Mouse (Mus musculus) embryo, embryonic 11 days (tissue): ENCODE results near the gene Poc5.

Experiments
- DNase-seq: peaks from one replicate; pipeline ENCODE4 v3.0.0-alpha.2; 2015

Poc5 gene

DNA sequence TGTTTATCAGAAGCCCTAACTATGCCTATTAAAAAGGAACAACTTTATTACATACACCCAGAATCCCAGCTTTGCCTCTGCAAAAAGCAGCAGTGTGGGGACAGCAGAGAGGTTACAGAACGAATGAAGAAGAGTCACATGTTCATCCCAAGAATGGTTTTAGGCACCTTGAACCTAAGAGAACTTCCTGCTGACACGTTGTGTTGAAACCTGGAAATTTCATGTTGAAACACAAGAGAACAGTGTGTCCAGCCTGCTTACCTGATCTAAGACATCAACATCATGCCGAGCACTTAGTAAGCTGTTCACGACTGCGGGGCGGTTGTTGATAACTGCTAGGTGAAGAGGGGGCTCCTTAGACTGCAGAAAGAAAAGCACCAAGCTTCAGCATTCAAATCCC is 44.9 kb downstream of the Poc5 start:
- no peak for DNase-seq

DNA sequence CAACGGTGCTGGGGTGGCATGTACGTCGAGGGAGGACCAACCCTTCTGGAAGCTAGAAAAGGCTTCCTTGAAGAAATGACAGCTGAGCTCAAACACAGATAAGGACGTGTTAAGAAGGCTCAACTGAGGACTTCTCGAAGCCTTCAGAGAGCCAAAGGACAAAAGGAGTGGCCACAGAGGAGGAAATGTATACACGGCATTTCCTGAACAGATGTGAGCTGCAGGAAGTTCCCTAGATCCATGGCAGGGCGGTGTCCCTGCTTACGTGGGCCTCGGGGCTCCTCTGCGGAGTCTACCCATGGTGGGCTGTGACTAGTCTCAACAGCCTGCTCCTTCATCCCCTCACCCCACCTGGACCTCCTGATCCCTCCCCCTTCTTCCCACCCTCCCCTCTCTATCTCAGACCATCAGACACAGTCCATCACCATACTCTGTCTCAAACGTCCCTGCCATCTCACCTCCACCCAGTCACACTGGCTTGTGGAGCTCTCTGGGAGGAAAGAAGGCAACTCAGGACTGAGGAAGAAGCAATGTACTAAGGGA is 45.6 kb downstream of the Poc5 start:
- DNase-seq: no peak

DNA sequence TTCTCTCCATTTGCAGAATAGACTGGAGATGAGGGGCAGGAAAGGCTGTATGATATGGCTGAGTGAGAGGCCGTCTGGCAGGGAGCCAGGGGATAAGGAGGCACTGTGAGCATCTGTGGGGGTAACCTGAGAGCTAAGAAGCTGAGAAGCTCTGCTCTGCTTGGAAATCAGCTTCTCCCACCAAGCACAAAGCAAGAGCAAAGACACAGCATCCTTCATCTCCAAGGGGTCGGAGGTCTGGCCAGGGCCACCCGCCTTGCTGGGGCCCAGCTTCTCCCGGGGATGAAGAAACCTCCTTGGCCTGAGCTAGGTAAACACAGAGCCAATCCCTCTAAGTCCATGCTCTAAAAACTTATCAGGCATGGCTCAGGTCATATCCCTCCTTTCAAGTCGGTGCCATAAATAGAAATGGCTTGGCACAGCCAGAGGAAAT is 46.8 kb downstream of the Poc5 start:
- peak; percentile 47 for DNase-seq

DNA sequence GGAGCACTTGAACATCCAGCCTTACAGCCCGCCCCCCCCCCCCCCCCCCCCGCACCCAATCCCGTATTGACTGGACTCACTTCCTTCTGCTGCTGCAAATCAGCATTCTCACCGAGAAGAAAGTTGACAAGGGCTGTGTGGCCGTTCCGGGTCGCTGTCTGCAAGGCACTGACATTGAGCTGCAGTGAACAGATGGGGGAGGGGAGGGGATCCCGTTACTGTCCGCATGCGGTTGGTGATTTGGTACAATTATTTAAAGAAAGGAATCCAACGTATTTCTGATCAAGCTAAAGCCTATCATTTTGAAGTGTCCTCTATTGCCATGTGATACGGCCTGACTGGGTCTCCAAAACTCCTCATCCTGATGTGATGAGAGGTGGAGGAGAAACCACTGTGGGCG is 47.7 kb downstream of the Poc5 start:
- peak; percentile 62 for DNase-seq

DNA sequence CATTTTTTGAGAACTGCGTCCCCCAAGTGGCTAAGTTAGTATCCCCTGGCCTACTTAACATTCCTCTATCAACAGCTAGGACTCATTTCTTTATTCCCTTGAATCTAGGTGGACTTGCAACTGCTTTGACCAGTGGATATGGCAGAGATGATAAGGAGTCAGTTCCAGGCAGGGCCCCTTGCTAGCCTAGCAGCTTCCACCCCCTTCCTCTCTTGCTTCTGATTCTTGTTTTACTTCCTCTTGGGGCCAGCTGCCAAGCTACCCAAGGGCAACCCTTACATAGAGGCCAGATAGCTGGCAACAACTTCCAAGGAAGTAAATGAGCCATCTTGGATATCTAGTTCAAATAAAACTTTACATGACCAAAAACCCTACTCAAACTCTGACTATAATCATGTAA is 48.8 kb downstream of the Poc5 start:
- DNase-seq: no peak

DNA sequence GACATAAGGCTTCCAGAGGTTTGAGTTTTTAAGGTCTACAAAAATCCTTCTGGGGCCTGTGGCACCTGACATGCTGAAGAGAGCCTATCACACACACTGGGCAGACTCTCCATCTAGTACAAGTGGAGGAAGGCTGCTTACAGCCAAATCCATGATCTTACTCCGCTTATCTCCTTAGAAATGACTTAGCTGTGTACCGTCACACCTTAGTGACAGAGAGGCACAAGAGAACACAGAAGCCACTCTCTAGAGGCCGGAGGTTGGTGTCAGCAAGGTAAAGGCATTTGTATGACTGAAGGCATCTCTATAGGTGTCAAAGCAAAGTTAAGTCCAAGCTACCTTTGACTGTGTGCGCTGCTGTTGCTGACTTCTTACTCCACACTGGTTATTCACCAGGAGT is 52.3 kb downstream of the Poc5 start:
- no peak for DNase-seq

- DNase-seq: no peak
Measured at GRCm38 (mm10) chr13:96450205-96450856, 62.2 kb downstream of the Poc5 start.

GRCm38 (mm10) chr13:96450869-96451268 is 62.8 kb downstream of the Poc5 start:
- DNase-seq: no peak

DNA sequence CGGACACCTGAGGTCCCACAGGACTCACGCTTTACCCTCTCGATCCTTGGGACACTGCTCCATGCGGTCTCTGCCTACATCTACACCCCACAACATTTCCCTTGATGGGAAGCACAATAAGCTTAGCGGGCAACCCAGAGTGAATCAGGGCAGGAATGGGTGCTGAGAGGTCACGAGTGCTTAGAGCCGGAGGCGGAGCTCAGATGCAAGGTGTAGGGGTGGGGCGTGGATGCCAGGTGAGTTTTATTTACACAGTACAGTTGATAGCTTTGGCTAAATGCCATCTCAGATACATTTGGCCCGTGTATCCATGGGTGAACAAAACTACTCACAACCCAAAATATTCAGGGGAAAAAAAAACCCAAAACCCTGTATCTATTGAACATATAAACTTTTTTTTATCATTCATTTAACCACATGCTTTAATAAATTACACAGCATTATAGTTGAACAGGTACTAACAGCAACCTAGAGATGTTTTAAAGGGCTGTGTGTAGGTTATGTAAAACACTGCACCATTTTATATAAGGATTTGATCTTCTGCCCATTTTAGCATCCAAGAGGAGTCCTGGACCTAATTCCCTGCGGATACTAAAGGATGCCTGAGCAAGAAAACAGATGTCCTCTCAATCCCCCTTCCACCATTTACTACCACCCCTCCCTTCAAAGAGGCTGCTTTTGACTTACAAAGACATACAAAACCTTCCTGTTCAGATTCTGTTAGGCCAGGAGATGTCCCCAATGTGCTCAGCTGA is 63.5 kb downstream of the Poc5 start:
- no peak for DNase-seq

- no peak for DNase-seq
Measured at GRCm38 (mm10) chr13:96452621-96453020, 64.5 kb downstream of the Poc5 start.

GRCm38 (mm10) chr13:96454288-96454687 is 66.2 kb downstream of the Poc5 start:
- no peak for DNase-seq

DNA sequence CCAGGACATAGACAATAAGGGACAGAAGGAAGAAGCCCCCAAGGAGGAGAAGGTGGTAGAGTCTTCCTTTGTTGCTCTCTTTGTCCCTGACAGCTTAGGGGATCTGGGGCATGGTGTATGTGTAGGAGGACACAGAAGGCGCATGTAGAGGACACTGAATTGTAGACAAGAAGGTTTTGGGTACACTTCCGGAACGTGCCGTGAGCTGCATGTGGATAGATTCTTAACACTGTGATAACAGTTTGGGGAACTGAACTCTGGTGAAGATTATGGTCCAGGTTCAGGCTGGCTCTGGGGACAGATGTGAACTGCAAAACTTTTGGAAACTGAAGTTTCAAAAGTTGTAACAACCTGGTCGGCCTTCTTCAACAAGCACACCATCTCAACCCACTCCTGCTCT is 69.5 kb downstream of the Poc5 start:
- no peak for DNase-seq

DNA sequence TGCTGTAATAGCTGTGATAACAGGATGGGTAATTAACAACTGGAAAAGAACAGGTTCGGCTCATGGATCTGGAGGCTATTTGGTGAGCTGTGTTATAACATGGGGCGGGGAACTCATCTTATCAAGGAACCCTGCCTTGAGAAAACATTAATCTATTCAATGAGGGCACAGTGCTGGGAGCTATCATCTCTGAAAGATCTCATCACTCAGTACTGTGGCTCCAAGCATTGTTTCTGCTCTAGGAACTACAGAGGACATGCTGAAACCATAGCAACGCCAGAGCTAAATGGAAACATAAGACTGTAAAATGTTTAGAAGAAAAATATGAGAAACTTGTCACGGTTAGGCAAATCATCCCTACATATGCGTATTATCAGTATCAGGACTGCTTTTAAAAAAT is 69.9 kb downstream of the Poc5 start:
- no peak for DNase-seq

- no peak for DNase-seq
Measured at GRCm38 (mm10) chr13:96458606-96459005, 70.5 kb downstream of the Poc5 start.

- no peak for DNase-seq
Measured at GRCm38 (mm10) chr13:96462644-96463043, 74.5 kb downstream of the Poc5 start.

GRCm38 (mm10) chr13:96465315-96465714 is 77.2 kb downstream of the Poc5 start:
- no peak for DNase-seq
